Comparison of ENCODE assay signal across 11 mouse cellular contexts in the genomic region with DNA sequence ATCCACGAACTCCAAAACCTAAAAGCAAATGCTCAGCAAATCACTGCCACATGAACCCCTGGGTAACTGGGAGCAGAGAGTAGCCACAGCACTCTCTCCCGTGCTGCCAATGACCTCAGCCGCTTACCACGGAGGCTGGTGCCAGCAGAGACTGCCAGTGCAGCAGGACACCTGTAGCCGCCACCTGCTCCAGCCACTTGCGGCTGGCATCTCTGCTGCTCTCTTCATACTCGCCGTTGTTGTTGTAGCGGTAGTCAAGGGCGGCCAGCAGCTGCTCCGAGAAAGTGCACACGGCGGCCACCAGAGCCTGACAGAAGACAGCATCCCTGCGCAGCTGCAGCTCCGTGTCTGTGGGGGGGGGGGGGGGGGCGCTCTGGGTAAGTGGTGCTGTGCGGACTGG.
DNase-seq lines count a peak whose midpoint lies in the region; ATAC-seq and TF ChIP-seq lines count a peak whose summit lies in the region.
"Had no signal": no experiment of that assay in that cellular context is flagged by ENCODE, and none has a peak within 500 bp of the region (broad histone marks: within the 10 kb centered on the region; RNA-seq: fewer than 3 reads in every experiment).

No protein-coding gene starts in this region.

- H3K4me3 ChIP-seq in forebrain, embryonic 10.5 days, result no peak overlapping the region
- H3K4me3 ChIP-seq in forebrain, embryonic 11.5 days (ENCODE audit: low read depth, low read length), result no peak overlapping the region
- H3K4me3 ChIP-seq in midbrain, embryonic 10.5 days, result no peak overlapping the region
- no peak overlapping the region for H3K4me3 ChIP-seq in midbrain, embryonic 11.5 days (ENCODE audit: low read depth, low read length)
- no peak overlapping the region for H3K4me3 ChIP-seq in myocyte
- H3K4me3 ChIP-seq in stomach, postnatal 0 days (ENCODE audit: low read depth, low read length), result no peak overlapping the region
- H3K4me3 ChIP-seq: heart, adult 2 months; liver, embryonic 13.5 days had no signal

- no peak for DNase-seq in forebrain, embryonic 10.5 days (ENCODE audit: extremely low spot score, low spot score)
- no peak for DNase-seq in forebrain, embryonic 11.5 days (ENCODE audit: low spot score)
- no peak for DNase-seq in midbrain, embryonic 10.5 days (ENCODE audit: low spot score)
- DNase-seq in midbrain, embryonic 11.5 days (ENCODE audit: low spot score, missing footprints), result no peak
- peak; percentile 73 to 83 for DNase-seq in cerebellum, postnatal 25 days
- no peak for DNase-seq in thymus, postnatal 25 days
- DNase-seq in stomach, postnatal 0 days (ENCODE audit: low spot score), result no peak

- H3K4me2 ChIP-seq in forebrain, embryonic 11.5 days (ENCODE audit: low read depth, low read length, severe bottlenecking), result no peak overlapping the region
- no peak overlapping the region for H3K4me2 ChIP-seq in midbrain, embryonic 11.5 days
- peak overlapping the region; percentile 49 for H3K4me2 ChIP-seq in myocyte (ENCODE audit: low read depth)
- no peak overlapping the region for H3K4me2 ChIP-seq in stomach, postnatal 0 days (replicated peaks; ENCODE audit: low read depth)
- H3K4me2 ChIP-seq: liver, embryonic 13.5 days had no signal

- TF ChIP-seq EP300 in stomach, postnatal 0 days (optimal IDR thresholded peaks at IDR 0.05), result no peak

- H3K9me3 ChIP-seq in forebrain, embryonic 10.5 days, result no peaks in the 10 kb centered on the region
- H3K9me3 ChIP-seq in forebrain, embryonic 11.5 days (ENCODE audit: control insufficient read depth, low read length), result no peaks in the 10 kb centered on the region
- H3K9me3 ChIP-seq in midbrain, embryonic 10.5 days (replicated peaks), result no peaks in the 10 kb centered on the region
- no peaks in the 10 kb centered on the region for H3K9me3 ChIP-seq in midbrain, embryonic 11.5 days (ENCODE audit: control insufficient read depth, low read length)
- H3K9me3 ChIP-seq in stomach, postnatal 0 days (ENCODE audit: control insufficient read depth, low read length), result no peaks in the 10 kb centered on the region
- H3K9me3 ChIP-seq: liver, embryonic 13.5 days had no signal

- no peaks in the 10 kb centered on the region for H3K27me3 ChIP-seq in forebrain, embryonic 10.5 days (ENCODE audit: poor library complexity, severe bottlenecking)
- H3K27me3 ChIP-seq in forebrain, embryonic 11.5 days (ENCODE audit: control insufficient read depth, insufficient read depth, low read length), result no peaks in the 10 kb centered on the region
- H3K27me3 ChIP-seq in midbrain, embryonic 10.5 days (ENCODE audit: low read depth, poor library complexity, severe bottlenecking), result no peaks in the 10 kb centered on the region
- no peaks in the 10 kb centered on the region for H3K27me3 ChIP-seq in midbrain, embryonic 11.5 days (ENCODE audit: control insufficient read depth, insufficient read depth, low read length)
- H3K27me3 ChIP-seq in myocyte (ENCODE audit: control insufficient read depth, insufficient read depth, insufficient read length), result peaks cover 5% of the 10 kb centered on the region
- H3K27me3 ChIP-seq in stomach, postnatal 0 days (ENCODE audit: control insufficient read depth, insufficient read depth, low read length), result no peaks in the 10 kb centered on the region
- H3K27me3 ChIP-seq: liver, embryonic 13.5 days had no signal

- no peak overlapping the region for H3K9ac ChIP-seq in forebrain, embryonic 11.5 days (ENCODE audit: low read length)
- H3K9ac ChIP-seq in midbrain, embryonic 11.5 days (ENCODE audit: low read length), result no peak overlapping the region
- H3K9ac ChIP-seq in stomach, postnatal 0 days (ENCODE audit: low read length), result no peak overlapping the region
- H3K9ac ChIP-seq: liver, embryonic 13.5 days had no signal

- H3K36me3 ChIP-seq in forebrain, embryonic 10.5 days (replicated peaks), result peaks cover 71% of the 10 kb centered on the region
- H3K36me3 ChIP-seq in forebrain, embryonic 11.5 days (ENCODE audit: control insufficient read depth, insufficient read depth, low read length), result no peaks in the 10 kb centered on the region; the same call in 1 of the 2 replicates
- H3K36me3 ChIP-seq in midbrain, embryonic 10.5 days, result peaks cover 94% of the 10 kb centered on the region
- peaks cover 6% of the 10 kb centered on the region for H3K36me3 ChIP-seq in midbrain, embryonic 11.5 days (ENCODE audit: control insufficient read depth, insufficient read depth, low read length)
- no peaks in the 10 kb centered on the region for H3K36me3 ChIP-seq in myocyte (ENCODE audit: control insufficient read depth, insufficient read depth)
- H3K36me3 ChIP-seq in stomach, postnatal 0 days (ENCODE audit: control insufficient read depth, insufficient read depth, low read length), result no peaks in the 10 kb centered on the region

- TF ChIP-seq POLR2A in myocyte (IDR thresholded peaks at IDR 0.05; ENCODE audit: insufficient read length, low read depth), result no peak

- TF ChIP-seq CTCF in stomach, postnatal 0 days (IDR thresholded peaks at IDR 0.05; ENCODE audit: low read depth), result no peak

- peak overlapping the region; percentile 36; the same call in 1 of the 2 replicates for H3K27ac ChIP-seq in forebrain, embryonic 10.5 days
- H3K27ac ChIP-seq in forebrain, embryonic 11.5 days (ENCODE audit: low read depth, low read length), result no peak overlapping the region
- 0 out of 2 replicates have a peak overlapping the region, but pooled peaks have one; percentile 23 for H3K27ac ChIP-seq in midbrain, embryonic 10.5 days (replicated peaks)
- no peak overlapping the region for H3K27ac ChIP-seq in midbrain, embryonic 11.5 days (ENCODE audit: low read depth, low read length)
- no peak overlapping the region for H3K27ac ChIP-seq in stomach, postnatal 0 days (replicated peaks)
- H3K27ac ChIP-seq: heart, adult 2 months; liver, embryonic 13.5 days; macrophage had no signal

- H3K4me1 ChIP-seq in forebrain, embryonic 10.5 days, result no peaks in the 10 kb centered on the region
- H3K4me1 ChIP-seq in forebrain, embryonic 11.5 days (replicated peaks; ENCODE audit: control insufficient read depth, insufficient read depth, low read length), result no peaks in the 10 kb centered on the region
- H3K4me1 ChIP-seq in midbrain, embryonic 10.5 days, result peaks cover 6% of the 10 kb centered on the region; the same call in 1 of the 2 replicates
- no peaks in the 10 kb centered on the region for H3K4me1 ChIP-seq in midbrain, embryonic 11.5 days (ENCODE audit: control insufficient read depth, insufficient read depth, low read length)
- no peaks in the 10 kb centered on the region for H3K4me1 ChIP-seq in stomach, postnatal 0 days (replicated peaks; ENCODE audit: control insufficient read depth, insufficient read depth)

- H3ac ChIP-seq in myocyte (ENCODE audit: control insufficient read depth, insufficient read length), result no peak overlapping the region

- no peak for ATAC-seq in forebrain, embryonic 11.5 days (replicated peaks; ENCODE audit: low FRiP score)
- no peak for ATAC-seq in midbrain, embryonic 11.5 days (ENCODE audit: low FRiP score)
- no peak for ATAC-seq in stomach, postnatal 0 days (ENCODE audit: low FRiP score, low TSS enrichment)

- H3K79me2 ChIP-seq in myocyte (ENCODE audit: control insufficient read depth, insufficient read depth), result no peaks in the 10 kb centered on the region

- WGBS in forebrain, embryonic 10.5 days, result 75% methylated on average over 17 of the region's 17 CpGs
- 74% methylated on average over 16 of the region's 17 CpGs for WGBS in forebrain, embryonic 11.5 days
- 73% methylated on average over 16 of the region's 17 CpGs for WGBS in midbrain, embryonic 10.5 days
- WGBS in midbrain, embryonic 11.5 days, result 75% methylated on average over 16 of the region's 17 CpGs
- WGBS in stomach, postnatal 0 days, result 65% methylated on average over 14 of the region's 17 CpGs

TF ChIP-seq in myocyte, 11 proteins besides CTCF, POLR2A, EP300 and RAD21:
- TF ChIP-seq MYOG (IDR thresholded peaks at IDR 0.05; ENCODE audit: control insufficient read depth in 1 of 3, insufficient read depth in 1 of 3, insufficient read length in 2 of 3, low read depth in 2 of 3), result peak; percentile 31 to 93 (median 89)
- peak in 2 of 3 experiments; percentile 91 to 93 for TF ChIP-seq MYOD1 (IDR thresholded peaks at IDR 0.05; ENCODE audit: control insufficient read depth in 1 of 3, insufficient read length in 2 of 3, low read depth in 2 of 3)
- TF ChIP-seq SRF (IDR thresholded peaks at IDR 0.05; ENCODE audit: control insufficient read depth, insufficient read length, low read depth), result no peak
- no peak for TF ChIP-seq CEBPB (IDR thresholded peaks at IDR 0.05; ENCODE audit: insufficient read depth, poor library complexity, severe bottlenecking)
- no peak for TF ChIP-seq USF1 (IDR thresholded peaks at IDR 0.05; ENCODE audit: low read depth)
- no peak for TF ChIP-seq TCF12 (IDR thresholded peaks at IDR 0.05; ENCODE audit: insufficient read depth, poor library complexity, severe bottlenecking)
- TF ChIP-seq TCF3 (IDR thresholded peaks at IDR 0.05; ENCODE audit: insufficient read length, low read depth), result peak; percentile 87

Comparison
In these comparisons a context has a peak if more than half of its experiments do, and no peak if none do; other contexts are left out.
1. H3K27ac ChIP-seq: peak in forebrain, embryonic 10.5 days (single experiment) and midbrain, embryonic 10.5 days (single experiment); none in forebrain, embryonic 11.5 days (single experiment), midbrain, embryonic 11.5 days (single experiment) and stomach, postnatal 0 days (single experiment).
2. DNase-seq: peak in cerebellum, postnatal 25 days (2 of 2); none in forebrain, embryonic 10.5 days (single experiment), forebrain, embryonic 11.5 days (single experiment), midbrain, embryonic 10.5 days (single experiment), midbrain, embryonic 11.5 days (single experiment), thymus, postnatal 25 days (single experiment) and stomach, postnatal 0 days (single experiment).